Mouse (Mus musculus): ENCODE measurements around the gene Lyg2.

The Lyg2 gene

DNA sequence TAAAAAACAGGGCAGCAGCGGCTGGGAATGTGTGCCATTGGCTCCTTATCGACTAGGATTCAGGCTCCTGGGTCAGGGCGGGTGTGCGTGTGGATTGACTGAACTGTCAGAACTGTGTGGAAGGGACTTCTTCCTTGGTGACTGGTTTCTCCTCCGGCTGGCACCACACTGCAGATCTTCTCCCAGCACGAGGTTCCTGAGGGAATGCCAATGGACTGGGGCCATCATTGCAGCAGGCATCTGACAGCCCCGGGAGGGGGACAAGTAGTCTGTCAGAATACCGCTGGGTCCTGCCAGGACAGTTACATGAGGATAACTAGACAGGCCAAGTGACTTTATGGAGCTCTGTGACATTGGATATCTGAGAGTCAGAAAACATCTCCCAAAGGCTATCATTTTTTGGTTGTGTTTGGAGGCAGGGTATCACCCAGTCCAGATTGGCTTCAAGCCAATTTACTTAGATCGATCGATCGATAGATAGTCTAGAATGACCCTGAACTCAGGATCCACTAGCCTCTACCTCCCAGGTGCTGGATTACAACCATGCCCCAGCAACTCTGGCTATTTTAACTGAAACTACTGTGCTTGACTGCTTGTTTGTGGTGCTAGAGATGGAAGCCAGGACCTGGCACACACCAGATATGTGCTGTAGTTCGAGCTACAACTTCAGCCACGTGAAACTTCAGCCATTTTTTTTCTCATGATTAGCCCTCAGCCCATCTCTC is 38.4 kb downstream of the Lyg2 start:
- DNase-seq: no peak

DNA sequence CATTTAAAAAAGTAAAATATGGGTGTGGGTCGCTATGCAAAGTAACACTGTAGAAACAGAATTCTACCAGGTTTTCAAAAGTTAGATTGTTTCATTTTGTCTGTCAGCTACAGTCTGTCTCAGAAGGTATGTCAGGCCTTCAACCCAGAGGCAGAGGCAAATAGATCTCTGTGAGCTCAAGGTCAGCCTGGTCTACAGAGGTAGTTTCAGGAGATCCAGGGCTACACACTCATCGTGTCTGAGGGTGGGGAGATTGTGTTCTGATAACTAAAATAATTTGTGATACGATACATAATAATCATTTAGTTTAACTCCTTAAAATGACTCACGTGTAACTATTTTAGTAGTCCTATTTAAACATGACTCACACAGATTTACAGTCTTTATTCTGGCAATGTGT is 43.1 kb downstream of the Lyg2 start:
- DNase-seq: no peak

DNA sequence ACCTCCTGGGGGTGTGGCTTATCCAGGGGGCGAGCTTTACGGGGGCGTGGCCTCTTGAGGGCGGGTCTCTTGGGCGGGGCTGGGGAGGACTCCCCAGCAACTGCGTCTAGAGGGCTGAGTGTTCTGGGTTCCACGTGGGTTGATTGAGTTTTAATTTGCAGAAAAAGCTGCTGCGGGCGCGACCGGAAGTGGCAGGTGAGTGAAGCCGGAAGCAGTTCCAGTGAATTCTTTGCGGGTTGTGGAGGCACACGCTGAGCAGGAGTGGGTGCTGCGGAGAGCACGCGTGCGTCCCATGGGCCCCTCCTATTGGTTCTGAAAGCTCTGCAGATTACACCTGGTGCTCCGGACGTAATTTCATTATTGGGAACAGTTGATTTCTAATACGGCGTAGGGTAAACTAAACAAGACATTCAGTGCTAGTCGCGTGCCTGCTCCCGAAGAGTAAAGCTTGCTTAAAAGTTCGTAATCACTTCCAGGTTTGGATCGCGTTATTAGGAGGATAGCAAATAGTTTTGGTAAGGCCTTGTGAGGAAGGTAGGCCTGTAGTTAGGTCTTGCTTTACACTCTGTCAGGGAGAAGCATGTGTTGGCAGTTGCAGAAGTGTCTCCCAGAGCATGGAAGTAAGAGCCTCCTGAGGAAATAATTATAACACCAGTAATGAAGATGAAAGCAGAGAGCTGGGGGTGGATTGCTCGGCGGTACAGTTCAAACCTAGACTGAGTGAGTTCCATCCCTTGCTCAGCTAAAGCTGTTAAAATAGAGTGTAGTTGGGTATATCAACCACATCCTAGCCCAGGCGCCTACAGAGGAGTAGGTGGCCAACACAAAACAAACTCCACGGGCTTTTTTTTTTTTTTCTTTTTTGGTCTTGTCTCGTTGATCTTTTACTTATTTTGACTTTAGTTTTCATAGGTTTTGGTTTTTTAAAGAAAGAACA is 43.9 kb downstream of the Lyg2 start:
- peak; percentile 83 for DNase-seq

DNA sequence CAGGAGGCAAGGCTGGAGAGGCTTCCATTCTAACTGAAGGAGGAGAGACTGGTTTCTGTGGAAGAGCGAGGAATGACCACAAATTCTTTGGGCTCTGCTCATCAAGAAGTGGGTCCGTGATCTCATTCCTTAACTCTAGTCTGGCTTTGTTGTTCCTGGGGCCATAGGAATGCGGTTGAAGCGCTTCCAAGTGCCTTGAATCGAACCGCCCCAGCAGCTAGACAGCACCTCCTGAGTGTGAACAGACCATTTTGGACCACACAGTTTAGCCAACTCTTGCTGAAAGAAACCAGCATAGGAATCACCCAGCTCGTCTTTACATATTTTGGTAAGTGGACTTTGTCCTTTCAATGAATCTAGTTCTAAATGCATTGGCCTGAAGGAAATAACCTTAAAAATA is 44.6 kb downstream of the Lyg2 start, which contains the start of gene Lipt1:
Lipt1 (plus strand) TSS at position 35 of the 400 bp plus-strand sequence.
- DNase-seq: no peak

DNA sequence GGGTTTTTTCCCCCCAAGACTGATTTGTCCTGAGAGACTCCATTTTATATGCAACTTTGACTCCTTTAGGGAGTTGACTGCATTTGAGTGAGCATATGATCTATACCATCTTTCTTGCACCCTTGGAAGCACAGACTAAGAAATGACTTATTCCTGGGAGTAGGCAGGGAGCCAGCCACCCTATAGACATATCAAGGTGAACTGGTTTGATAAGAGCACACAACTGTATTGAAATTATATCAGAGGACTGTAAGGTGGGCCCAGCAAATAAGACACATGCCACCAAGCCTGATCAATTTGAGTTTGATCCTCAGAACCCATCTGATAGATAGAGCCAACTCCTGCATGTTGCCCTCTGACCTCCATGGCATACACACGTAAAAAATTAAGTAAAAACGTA is 46.9 kb downstream of the Lyg2 start:
- no peak for DNase-seq

DNA sequence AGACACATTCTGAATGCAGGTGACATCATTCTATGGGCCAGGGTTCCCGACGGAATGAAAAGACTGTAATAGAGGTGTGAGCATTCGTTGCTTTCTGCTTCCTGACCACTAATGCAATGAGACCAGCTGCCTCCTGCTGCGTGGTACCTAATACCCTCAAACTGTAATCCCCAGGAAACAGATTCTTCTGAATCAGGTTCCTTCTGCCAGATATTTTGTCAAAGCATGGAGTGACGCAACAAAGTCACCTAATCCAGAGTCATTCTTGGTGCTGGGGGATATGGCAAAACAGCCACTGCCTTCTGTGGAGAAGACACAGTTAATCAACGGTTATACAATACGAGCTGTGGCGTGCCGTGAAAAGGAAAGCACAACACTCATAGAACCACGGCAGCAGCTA is 47.7 kb downstream of the Lyg2 start:
- DNase-seq: no peak

DNA sequence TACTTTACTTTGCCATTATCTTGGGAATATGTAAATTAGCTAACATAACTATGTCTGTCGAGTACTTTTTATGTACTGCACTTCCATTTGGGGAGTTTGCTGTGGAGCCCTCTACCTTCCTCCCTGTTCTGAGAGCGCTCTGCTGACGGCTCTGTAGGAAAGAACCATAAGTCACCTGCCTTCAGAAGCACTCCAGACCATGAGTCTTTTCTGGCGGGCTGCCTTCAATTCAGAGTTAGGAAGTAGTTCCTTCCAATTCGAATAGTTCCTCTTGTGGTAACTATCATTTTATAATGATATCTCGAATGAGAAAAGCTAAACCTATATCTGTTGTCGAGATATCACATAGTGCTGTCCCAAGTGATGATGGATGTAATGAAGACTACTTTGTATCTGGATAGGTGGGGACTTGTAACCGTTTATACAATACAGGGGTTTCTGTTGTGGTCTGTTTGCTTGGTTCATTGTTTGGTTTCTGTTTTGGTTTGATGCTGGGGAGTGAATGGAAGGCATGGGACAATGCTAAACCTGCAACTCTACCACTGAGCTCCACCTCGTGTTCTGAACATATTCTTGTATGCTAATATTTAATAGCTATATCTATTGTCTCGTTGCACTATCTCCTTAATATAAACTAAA is 48.5 kb downstream of the Lyg2 start:
- DNase-seq: no peak

DNA sequence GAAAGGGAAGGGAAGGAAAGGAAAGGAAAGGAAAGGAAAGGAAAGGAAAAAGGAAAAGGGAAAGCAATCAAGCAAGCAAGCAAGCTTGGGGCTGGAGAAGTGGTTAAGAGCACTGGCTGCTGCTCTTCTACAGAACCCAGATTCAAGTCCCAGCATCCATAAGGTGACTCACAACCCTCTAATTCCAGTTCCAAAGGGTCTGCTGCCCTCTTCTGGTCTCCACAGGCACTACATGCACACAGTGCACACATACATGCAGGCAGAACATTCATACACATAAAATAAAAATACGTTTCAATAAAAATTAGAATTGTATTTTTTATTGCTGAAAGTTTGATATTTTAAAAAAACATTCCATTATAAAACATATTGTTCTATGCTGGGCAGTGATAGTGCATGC is 49.2 kb downstream of the Lyg2 start:
- DNase-seq: no peak

DNA sequence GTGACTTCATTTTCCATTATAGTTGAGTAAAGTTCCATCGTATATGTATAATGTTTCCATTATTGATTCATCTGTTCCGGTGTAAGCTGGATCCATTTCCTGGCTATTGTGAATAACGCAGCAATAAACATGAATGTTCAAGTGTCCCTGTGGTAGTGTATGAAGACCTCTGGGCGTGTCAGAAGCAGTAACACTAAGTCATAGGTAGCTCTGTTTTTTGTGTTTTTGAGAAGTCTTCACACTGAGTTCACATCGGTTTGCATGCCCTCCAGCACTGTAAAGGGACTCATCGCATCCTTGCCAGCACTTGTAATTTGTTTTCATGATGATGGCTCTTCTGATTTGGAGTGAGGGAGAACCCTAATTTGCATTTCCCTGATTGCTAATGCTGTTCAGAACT is 50.0 kb downstream of the Lyg2 start, which contains the start of gene Tsga10:
Tsga10 (minus strand) TSS at position 144 of the 400 bp plus-strand sequence.
- no peak for DNase-seq

DNA sequence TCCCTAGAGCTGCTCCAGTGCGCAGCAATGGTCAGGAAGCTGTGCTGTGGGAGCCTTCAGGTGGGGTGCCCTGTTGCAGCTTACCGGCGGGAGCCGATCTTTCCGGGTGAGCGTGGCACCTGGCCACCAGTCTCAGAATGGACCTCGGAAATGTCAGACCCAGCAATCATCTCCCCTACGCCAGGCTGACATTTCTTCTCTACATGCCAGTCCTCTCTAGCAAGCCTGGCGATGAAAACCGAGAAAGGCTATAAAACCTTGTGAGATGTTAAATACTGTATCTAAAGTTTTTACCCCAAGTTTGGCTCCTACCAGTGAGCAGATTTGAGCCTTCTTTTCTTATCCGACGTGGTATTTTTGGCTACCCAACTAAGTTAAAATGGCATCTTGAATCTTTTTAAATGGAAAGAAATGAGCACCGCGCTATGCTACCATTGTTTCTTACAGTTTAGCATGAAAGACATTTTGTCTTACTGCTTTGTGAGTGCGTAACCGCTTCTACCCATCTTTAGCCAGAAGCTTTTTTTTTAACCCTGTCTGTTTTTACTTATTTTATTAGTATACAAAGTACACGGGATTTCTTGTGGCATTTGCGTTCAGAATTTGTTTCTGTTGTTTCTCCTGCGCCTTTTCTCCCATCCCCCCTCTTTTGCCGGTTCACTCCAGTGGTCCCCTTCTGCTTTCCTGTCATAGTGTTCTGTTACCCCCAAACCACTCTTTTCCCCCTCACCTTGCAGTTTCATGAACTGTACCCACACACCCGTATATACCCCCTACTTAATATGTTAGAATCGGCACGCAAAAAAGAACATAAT is 50.7 kb downstream of the Lyg2 start:
- peak; percentile 68 for DNase-seq

DNA sequence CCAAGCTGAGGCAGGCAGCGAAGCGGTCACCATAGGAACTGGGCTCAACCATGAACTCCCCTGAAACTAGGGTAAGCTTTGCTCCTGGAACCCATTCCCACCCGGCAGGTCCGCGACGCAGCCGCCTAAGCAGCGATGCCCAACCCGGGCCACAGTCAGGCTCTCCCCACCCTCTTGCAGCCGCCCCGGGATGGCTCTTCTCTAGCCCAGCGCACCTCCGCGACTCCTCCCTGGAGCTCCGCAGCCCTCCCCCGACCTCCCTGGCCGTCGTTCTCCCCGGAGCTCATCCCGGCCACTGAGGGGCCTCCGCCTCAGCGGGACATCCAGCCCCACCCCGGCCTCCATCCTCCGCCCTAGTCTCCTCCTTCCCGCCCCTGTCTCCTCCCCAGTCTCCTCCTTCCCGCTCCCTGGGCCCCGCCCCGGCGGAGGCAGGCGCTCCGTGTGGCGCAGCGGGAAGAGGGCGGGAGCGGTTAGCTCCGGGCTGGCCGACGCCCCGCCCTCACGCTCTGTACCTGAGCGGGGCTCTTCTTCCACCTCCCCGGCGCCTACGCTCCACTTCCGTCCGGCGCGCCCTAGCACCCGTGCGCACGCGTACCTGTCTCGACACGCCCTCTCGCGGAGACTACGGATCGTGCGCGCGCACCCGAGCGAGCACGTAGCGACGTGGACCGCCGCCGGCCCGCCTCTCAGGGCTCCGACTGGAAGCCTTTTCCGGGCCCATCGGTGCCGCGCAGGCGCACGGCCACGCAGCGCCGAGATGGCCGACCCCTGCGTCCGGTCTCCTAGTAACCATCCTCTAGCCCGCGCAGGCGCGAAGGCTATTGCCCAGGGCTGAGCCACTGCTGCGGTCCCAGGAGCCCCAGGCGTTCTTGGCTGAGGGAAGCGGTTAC is 51.5 kb downstream of the Lyg2 start:
- DNase-seq: peak; percentile 100
